ENCODE assay signal across 15 mouse cellular contexts in genomic region chr12:44515066-44515465, GRCm38 (mm10).
DNase-seq lines count a peak whose midpoint lies in the region; ATAC-seq and TF ChIP-seq lines count a peak whose summit lies in the region.
"Had no signal": no experiment of that assay in that cellular context is flagged by ENCODE, and none has a peak within 500 bp of the region (broad histone marks: within the 10 kb centered on the region; RNA-seq: fewer than 3 reads in every experiment).

No protein-coding gene starts in this region.

- H3K4me1 ChIP-seq in hindbrain, embryonic 14.5 days (replicated peaks; ENCODE audit: control insufficient read depth, insufficient read depth, low read length): peaks cover 6% of the 10 kb centered on the region; the same call in 1 of the 2 replicates
- H3K4me1 ChIP-seq in hindbrain, embryonic 11.5 days (replicated peaks; ENCODE audit: control insufficient read depth, insufficient read depth, low read length): no peaks in the 10 kb centered on the region
- H3K4me1 ChIP-seq: liver, embryonic 12.5 days; neural tube, embryonic 12.5 days had no signal

- ATAC-seq in hindbrain, embryonic 14.5 days (ENCODE audit: low FRiP score): peak; percentile 41; the same call in 1 of the 2 replicates
- ATAC-seq in hindbrain, embryonic 11.5 days (ENCODE audit: low FRiP score): no peak
- ATAC-seq: inflammation-experienced regulatory T-cells, adult 6 months; liver, embryonic 12.5 days had no signal

- H3K36me3 ChIP-seq in hindbrain, embryonic 14.5 days (replicated peaks; ENCODE audit: control insufficient read depth, insufficient read depth): no peaks in the 10 kb centered on the region
- H3K36me3 ChIP-seq in hindbrain, embryonic 11.5 days (ENCODE audit: control insufficient read depth, insufficient read depth, low read length): no peaks in the 10 kb centered on the region
- H3K36me3 ChIP-seq: liver, embryonic 12.5 days; midbrain, embryonic 12.5 days; neural tube, embryonic 12.5 days had no signal

- no peak overlapping the region for H3K4me3 ChIP-seq in hindbrain, embryonic 14.5 days (replicated peaks; ENCODE audit: low read length)
- no peak overlapping the region for H3K4me3 ChIP-seq in hindbrain, embryonic 11.5 days (ENCODE audit: low read depth, low read length)
- H3K4me3 ChIP-seq: liver, embryonic 12.5 days; midbrain, embryonic 12.5 days; neural tube, embryonic 12.5 days had no signal

- H3K4me2 ChIP-seq in hindbrain, embryonic 14.5 days (replicated peaks): no peak overlapping the region
- no peak overlapping the region for H3K4me2 ChIP-seq in hindbrain, embryonic 11.5 days (replicated peaks; ENCODE audit: low read depth, low read length)
- H3K4me2 ChIP-seq: liver, embryonic 12.5 days; midbrain, embryonic 12.5 days; neural tube, embryonic 12.5 days had no signal

- DNase-seq in hindbrain, embryonic 14.5 days (ENCODE audit: low spot score): no peak
- no peak for DNase-seq in hindbrain, embryonic 11.5 days (ENCODE audit: low spot score)
- peak; percentile 85 for DNase-seq in brain, embryonic 14.5 days (ENCODE audit: low read depth)
- peak; percentile 72 for DNase-seq in cerebellum, adult 9-10 months
- peak; percentile 50 to 61 for DNase-seq in layer of hippocampus, adult 8-10 months (ENCODE audit: low spot score in 2 of 2)
- DNase-seq in heart, adult 18-20 months: no peak
- DNase-seq in frontal cortex, postnatal 14 days (ENCODE audit: low spot score in 2 of 2): no peak
- no peak for DNase-seq in embryo, embryonic 10 days (ENCODE audit: low spot score)
- DNase-seq: gastrocnemius, postnatal 14 days; lung, postnatal 10 days; thymus, postnatal 4 days had no signal

- H3K9ac ChIP-seq in hindbrain, embryonic 14.5 days: no peak overlapping the region
- no peak overlapping the region for H3K9ac ChIP-seq in hindbrain, embryonic 11.5 days (ENCODE audit: low read depth, low read length)
- H3K9ac ChIP-seq: liver, embryonic 12.5 days; midbrain, embryonic 12.5 days; neural tube, embryonic 12.5 days had no signal

- no peaks in the 10 kb centered on the region for H3K27me3 ChIP-seq in hindbrain, embryonic 14.5 days (ENCODE audit: control insufficient read depth, insufficient read depth, low read length)
- no peaks in the 10 kb centered on the region for H3K27me3 ChIP-seq in hindbrain, embryonic 11.5 days (ENCODE audit: control insufficient read depth, insufficient read depth, low read length)
- H3K27me3 ChIP-seq: liver, embryonic 12.5 days; midbrain, embryonic 12.5 days; neural tube, embryonic 12.5 days had no signal

- no peak for TF ChIP-seq POLR2A in brain, embryonic 14.5 days (IDR thresholded peaks at IDR 0.05; ENCODE audit: borderline replicate concordance, extremely low read depth, insufficient read depth, insufficient read length, poor library complexity, severe bottlenecking)

- TF ChIP-seq CTCF in brain, embryonic 14.5 days (IDR thresholded peaks at IDR 0.05; ENCODE audit: borderline replicate concordance, extremely low read depth, insufficient read depth, insufficient read length): no peak

- no peaks in the 10 kb centered on the region for H3K9me3 ChIP-seq in hindbrain, embryonic 14.5 days (ENCODE audit: control insufficient read depth, low read length)
- no peaks in the 10 kb centered on the region for H3K9me3 ChIP-seq in hindbrain, embryonic 11.5 days (ENCODE audit: control insufficient read depth, low read length)
- H3K9me3 ChIP-seq: liver, embryonic 12.5 days; midbrain, embryonic 12.5 days; neural tube, embryonic 12.5 days had no signal

- no peak overlapping the region for H3K27ac ChIP-seq in hindbrain, embryonic 14.5 days
- H3K27ac ChIP-seq in hindbrain, embryonic 11.5 days (ENCODE audit: low read depth, low read length): no peak overlapping the region
- H3K27ac ChIP-seq: liver, embryonic 12.5 days; midbrain, embryonic 12.5 days; neural tube, embryonic 12.5 days had no signal

- 53% methylated on average over 4 of the region's 4 CpGs for WGBS in hindbrain, embryonic 14.5 days
- WGBS in hindbrain, embryonic 11.5 days: 78% methylated on average over 4 of the region's 4 CpGs

Comparison
In these comparisons a context has a peak if more than half of its experiments do, and no peak if none do; other contexts are left out.
1. DNase-seq: peak in brain, embryonic 14.5 days (single experiment), cerebellum, adult 9-10 months (single experiment) and layer of hippocampus, adult 8-10 months (2 of 2); none in hindbrain, embryonic 14.5 days (single experiment), hindbrain, embryonic 11.5 days (single experiment), heart, adult 18-20 months (0 of 2), frontal cortex, postnatal 14 days (0 of 2) and embryo, embryonic 10 days (single experiment).